Mouse (Mus musculus): ENCODE results near the gene Apoc4.

- no peak for TF ChIP-seq CTCF (IDR thresholded peaks at IDR 0.05; ENCODE audit: borderline replicate concordance, control insufficient read depth, extremely low read depth, insufficient read depth, low read length, poor library complexity)
- TF ChIP-seq POLR2A (IDR thresholded peaks at IDR 0.05; ENCODE audit: control insufficient read depth, extremely low read depth, insufficient read depth, low read length, poor library complexity), result no peak
These were observed 37.9 kb upstream of the Apoc4 start for GRCm38 (mm10) chr7:19719200-19719599.

All from thymus, adult 2 months (tissue).